Comparison of ENCODE assay signal across 25 mouse cellular contexts in the genomic region with DNA sequence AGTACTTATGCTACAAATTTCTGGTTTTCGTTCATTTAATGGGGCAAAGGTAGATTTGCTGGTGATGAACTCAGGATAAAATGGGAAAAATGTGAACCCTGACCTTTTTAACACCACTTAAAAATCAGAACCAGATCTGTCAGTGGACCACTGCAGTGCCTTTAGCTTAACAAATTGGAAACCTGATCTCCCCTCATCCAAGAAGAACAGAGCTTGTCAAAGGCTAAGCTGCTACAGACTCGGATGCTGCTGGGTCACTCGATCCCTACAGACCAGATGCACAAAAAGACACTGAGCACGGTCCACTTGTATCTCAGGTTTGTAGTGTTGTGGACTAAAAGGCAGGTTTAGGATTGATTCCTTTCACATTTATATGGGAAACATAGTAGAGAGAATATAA.
"Had no signal": no experiment of that assay in that cellular context is flagged by ENCODE, and none has a peak within 500 bp of the region (broad histone marks: within the 10 kb centered on the region; RNA-seq: fewer than 3 reads in every experiment).

No protein-coding gene starts in this region.

- H3K9ac ChIP-seq: heart, embryonic 13.5 days; heart, embryonic 15.5 days; hindbrain, embryonic 14.5 days; intestine, embryonic 15.5 days; liver, embryonic 13.5 days; liver, embryonic 15.5 days; liver, postnatal 0 days had no signal

- H3K9me3 ChIP-seq: heart, embryonic 13.5 days; heart, embryonic 15.5 days; intestine, embryonic 15.5 days; liver, embryonic 13.5 days; liver, embryonic 15.5 days had no signal

- H3K36me3 ChIP-seq: heart, embryonic 13.5 days; heart, embryonic 15.5 days; intestine, embryonic 15.5 days; liver, embryonic 13.5 days; liver, embryonic 15.5 days had no signal

- H3K27ac ChIP-seq: heart, adult 2 months; heart, embryonic 13.5 days; heart, embryonic 15.5 days; hindbrain, embryonic 14.5 days; intestine, embryonic 15.5 days; liver, embryonic 13.5 days; liver, embryonic 15.5 days had no signal

- ATAC-seq: hindbrain, embryonic 16.5 days; inflammation-experienced regulatory T-cells, adult 6 months; intestine, embryonic 15.5 days; intestine, postnatal 0 days; liver, postnatal 0 days had no signal

- H3K4me2 ChIP-seq: heart, embryonic 11.5 days; heart, embryonic 13.5 days; heart, embryonic 15.5 days; hindbrain, embryonic 14.5 days; intestine, embryonic 15.5 days; liver, embryonic 11.5 days; liver, embryonic 13.5 days; liver, embryonic 15.5 days had no signal

- H3K27me3 ChIP-seq: heart, embryonic 13.5 days; heart, embryonic 15.5 days; intestine, embryonic 15.5 days; liver, embryonic 13.5 days; liver, embryonic 15.5 days had no signal

- H3K4me3 ChIP-seq: heart, adult 2 months; heart, embryonic 13.5 days; heart, embryonic 15.5 days; intestine, embryonic 15.5 days; liver, embryonic 13.5 days; liver, embryonic 15.5 days had no signal

- H3K4me1 ChIP-seq: liver, embryonic 13.5 days; liver, embryonic 15.5 days had no signal

- DNase-seq: gastrocnemius, postnatal 14 days; gastrocnemius, postnatal 36 days; heart, adult 11 months; heart, adult 2 months; heart, postnatal 14 days; heart, postnatal 36 days; kidney, adult 18-20 months; kidney, adult 8-10 months; kidney, postnatal 14 days; kidney, postnatal 36 days; layer of hippocampus, adult 9-11 months; layer of hippocampus, postnatal 36 days; liver; liver, embryonic 13.5 days; liver, postnatal 0 days had no signal
